Mouse (Mus musculus): ENCODE data around the gene Noto. TPM values are rescaled to one million over a fixed set of nuclear protein-coding genes. Genes with fewer than 3 reads are reported as not detected.

The Noto gene
- total RNA-seq (2021), result not detected
- long read RNA-seq, experiment 1, result 0 reads
- long read RNA-seq, experiment 2, result 0 reads

DNA sequence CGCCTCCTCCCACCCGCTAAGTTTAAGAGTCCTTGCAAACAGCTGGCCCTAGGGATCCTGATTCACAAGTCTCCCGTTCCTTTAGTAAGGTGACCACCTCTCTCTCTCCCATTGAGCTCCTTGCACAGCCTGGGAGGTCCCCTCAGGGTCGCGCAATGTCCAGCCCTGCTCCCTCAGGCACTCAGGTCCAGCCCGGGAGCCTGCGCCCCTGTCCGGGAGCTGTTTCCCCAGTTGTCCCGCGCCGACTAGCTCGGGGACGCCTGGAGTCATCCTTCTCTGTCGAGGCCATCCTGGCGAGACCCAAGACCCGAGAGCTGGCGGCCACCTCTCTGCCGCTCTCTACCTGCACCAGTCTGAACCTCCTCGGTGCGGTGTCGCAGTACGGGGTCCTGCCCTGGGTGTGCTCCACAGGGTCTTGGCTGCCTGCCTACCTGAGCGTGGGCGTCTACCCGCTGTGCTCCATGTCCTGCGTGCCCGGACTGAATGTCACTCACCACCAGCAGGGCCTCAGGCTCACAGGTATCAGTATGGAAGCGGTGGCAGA is at the start of gene Noto:
Gene Noto, plus strand, starts transcription at position 51 of the 544 bp plus-strand sequence.
- DNase-seq (ENCODE audit: low spot score in 2 of 2), result no peak

GRCm38 (mm10) chr6:85373951-85374733 is 49.5 kb upstream of the Noto start, which contains the start of gene Rab11fip5:
Rab11fip5 (minus strand) TSS chr6:85374634.
- peak in 1 of 2 experiments; percentile 48 for DNase-seq (ENCODE audit: low spot score in 2 of 2)

DNA sequence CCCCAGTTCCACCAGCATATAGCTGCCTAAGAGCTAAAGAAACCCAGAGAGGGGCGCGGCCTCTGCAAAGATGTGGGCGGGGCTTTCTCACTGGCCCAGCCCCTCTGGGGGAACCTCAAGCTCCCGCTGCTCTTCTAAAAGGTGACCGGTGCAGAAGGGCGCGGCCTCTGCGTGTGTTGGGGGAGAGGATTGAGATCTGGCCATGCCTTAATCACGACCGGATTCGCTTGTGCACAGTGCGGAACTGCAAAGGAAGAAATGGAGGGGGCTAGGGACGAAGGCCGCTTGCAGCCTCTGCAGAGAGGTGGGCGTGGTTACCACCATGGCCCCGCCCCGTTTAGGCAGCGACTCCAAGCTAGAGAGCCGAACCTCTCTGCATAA is 49.0 kb upstream of the Noto start:
- DNase-seq (ENCODE audit: low spot score in 2 of 2), result peak; percentile 94

DNA sequence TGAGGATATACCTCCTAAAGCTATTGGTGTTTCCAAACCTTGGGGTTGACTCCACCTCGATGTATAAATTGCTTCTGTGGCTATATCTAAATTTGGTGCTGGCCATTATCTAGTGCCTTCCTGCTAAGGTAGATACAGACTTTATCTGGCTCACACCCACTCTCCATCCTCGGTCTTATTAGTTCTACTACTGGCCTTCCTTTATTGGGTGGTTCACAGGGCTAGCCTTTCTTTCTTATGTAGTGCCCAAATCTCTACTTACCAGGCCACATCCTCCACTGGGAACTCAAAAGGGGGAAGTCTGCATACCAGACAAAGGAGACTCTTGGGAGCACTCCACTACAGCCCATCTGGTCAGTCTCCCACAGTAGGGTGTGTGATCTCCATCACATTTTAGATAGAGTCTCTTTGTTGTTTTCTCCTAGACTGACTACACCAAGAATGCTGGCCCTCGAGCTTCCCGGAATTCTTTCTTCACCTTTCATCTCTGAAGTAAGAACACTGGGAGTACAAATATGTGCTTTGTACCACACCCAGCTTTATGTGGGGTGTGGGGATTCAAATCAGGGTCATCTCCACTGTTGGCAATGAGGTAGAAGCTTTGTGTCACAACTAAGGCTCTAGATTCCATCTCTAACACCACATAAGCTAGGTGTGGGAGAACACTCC is 46.5 kb upstream of the Noto start:
- no peak for DNase-seq (ENCODE audit: low spot score in 2 of 2)

- DNase-seq (ENCODE audit: low spot score in 2 of 2), result no peak
These were observed 45.8 kb upstream of the Noto start for GRCm38 (mm10) chr6:85377876-85378275.

DNA sequence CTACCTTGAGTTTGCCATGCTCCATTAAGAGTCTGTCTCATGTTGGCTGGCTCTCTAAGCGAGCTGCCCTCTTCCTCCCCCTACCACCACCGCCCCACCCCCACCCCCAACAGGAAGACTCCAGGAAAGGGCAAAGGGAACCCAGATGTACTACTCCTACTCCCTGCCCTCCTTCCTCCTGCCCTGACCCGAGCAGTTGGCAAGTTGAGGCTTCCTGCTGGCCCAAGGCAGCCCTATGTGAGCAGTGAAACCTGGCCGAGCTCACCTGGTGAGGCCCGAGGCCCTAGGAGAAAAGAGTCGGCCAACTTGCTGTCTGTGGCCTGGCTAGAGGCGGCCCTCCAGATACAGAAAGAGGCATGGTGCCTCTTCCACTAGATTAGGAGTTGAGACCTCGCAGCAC is 45.1 kb upstream of the Noto start:
- no peak for DNase-seq (ENCODE audit: low spot score in 2 of 2)

- peak; percentile 71 to 77 for DNase-seq (ENCODE audit: low spot score in 2 of 2)
These were observed 43.3 kb upstream of the Noto start for GRCm38 (mm10) chr6:85380201-85380900.

DNA sequence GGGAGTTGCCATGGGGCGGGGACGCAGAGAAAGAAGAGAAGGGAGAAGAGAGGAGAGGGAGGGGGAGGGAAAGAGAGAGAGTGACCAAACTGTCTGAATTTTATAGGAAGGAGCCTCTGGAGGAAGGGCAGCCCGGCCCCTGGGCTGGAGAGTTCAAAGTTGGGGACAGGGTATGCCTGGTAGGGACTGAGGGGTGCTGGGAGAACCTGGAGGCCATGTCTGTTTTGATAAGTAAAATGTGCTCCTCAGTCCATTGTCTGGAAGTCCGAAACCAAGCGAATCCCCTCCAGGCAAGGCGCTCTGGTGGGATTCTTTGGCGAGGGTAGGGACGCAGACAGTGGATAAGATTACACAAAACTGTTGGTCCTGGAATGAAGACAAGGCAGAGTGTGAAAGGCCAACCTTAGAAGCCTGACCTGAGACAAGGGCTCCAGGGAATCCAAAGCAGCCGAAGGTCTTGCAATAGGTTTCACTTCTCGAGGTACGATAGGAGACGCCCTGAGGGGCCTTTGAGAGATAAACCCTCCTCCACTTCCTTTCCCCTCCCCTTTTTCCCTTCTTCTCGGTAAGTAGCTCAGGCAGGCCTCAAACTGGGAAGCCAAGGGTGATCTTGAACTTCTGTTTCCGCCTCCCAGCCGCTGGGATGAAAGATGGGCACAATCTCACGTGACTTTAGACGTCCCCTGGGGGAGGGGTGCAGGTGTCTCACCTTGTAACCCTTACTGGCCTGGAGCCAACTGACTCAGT is 42.6 kb upstream of the Noto start:
- no peak for DNase-seq (ENCODE audit: low spot score in 2 of 2)

- no peak for DNase-seq (ENCODE audit: low spot score in 2 of 2)
These were observed 42.1 kb upstream of the Noto start for GRCm38 (mm10) chr6:85381648-85382020.

- no peak for DNase-seq (ENCODE audit: low spot score in 2 of 2)
These were observed 40.9 kb upstream of the Noto start for GRCm38 (mm10) chr6:85382791-85383190.

- no peak for DNase-seq (ENCODE audit: low spot score in 2 of 2)
These were observed 35.1 kb upstream of the Noto start for GRCm38 (mm10) chr6:85388608-85389007.

- DNase-seq (ENCODE audit: low spot score in 2 of 2), result peak; percentile 71 to 74
These were observed 31.9 kb upstream of the Noto start for GRCm38 (mm10) chr6:85391803-85392202.

DNA sequence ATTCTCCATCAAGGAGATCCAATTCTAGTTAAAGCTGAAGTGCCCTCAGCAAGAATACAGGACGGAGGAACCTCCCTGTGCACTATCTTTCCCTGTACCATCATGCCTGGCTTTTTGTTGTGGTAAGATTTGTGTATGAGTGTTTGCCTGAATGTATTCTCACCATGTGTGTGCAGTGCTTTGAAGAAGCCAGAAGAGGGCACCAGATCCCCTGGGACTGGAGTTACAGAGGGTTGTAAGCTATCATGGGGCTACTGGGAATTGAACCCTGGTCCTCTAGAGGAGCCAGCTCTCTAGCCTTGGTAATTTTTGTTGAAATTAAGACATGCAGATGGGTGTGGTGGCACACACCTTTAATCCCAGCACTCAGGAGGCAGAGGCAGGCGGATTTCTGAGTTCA is 28.3 kb upstream of the Noto start:
- DNase-seq (ENCODE audit: low spot score in 2 of 2), result no peak

- DNase-seq (ENCODE audit: low spot score in 2 of 2), result peak; percentile 49 to 53
These were observed 26.5 kb upstream of the Noto start for GRCm38 (mm10) chr6:85397165-85397564.

GRCm38 (mm10) chr6:85399715-85400114 is 24.0 kb upstream of the Noto start:
- DNase-seq (ENCODE audit: low spot score in 2 of 2), result no peak

- DNase-seq (ENCODE audit: low spot score in 2 of 2), result no peak
These were observed 21.1 kb upstream of the Noto start for GRCm38 (mm10) chr6:85402613-85403012.

DNA sequence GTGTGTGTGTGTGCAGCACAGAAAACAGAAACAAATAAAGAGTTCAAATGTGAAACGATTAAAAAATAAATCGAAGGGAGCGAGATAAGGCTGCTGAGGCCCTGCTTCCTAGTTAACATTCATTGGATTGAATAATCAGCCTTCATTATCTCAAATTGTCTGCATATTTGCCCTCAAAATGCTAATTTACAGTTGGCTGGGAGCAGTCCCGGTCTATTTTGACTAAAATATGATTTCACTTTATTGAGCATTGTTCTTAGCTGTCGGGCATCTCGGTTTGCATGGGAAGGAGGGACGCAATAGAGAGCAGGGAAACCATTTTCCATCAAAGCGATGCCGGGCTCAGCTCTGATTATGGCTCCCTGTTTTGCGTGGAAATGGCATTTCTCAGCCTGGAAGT is 20.6 kb upstream of the Noto start:
- no peak for DNase-seq (ENCODE audit: low spot score in 2 of 2)

DNA sequence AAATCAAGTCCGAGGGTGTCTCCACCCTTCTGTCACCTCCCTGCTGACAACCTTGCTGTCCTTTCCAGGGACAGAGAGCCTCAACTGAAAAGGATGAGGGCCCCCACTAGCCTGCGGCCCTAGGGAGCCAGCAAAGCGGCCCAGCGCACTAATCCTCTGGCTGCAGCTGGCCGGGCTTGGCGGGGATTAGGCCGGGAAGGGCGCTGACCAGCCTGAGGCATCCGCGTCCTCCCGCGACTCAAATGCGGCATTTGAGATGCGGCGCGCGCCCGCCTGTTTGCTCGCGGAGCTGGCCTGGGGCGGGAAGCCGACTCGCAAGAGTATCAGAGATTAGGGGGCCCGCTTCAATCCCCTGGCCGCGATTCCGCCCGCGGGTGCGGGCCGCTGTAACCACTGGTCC is 14.7 kb upstream of the Noto start:
- no peak for DNase-seq (ENCODE audit: low spot score in 2 of 2)

- peak; percentile 27 to 40 for DNase-seq (ENCODE audit: low spot score in 2 of 2)
These were observed 12.9 kb upstream of the Noto start for GRCm38 (mm10) chr6:85410771-85411273.

GRCm38 (mm10) chr6:85415829-85416228 is 7.9 kb upstream of the Noto start:
- no peak for DNase-seq (ENCODE audit: low spot score in 2 of 2)

- no peak for DNase-seq (ENCODE audit: low spot score in 2 of 2)
These were observed 4.5 kb upstream of the Noto start for GRCm38 (mm10) chr6:85419150-85419549.
